Mouse (Mus musculus): Measurements from ENCODE around the gene Gm16867.
"Not testable (repeated sequence)": the region's sequence is repeated elsewhere in the genome, so short reads cannot be mapped to it uniquely, and the experiment has no call there.

The Gm16867 gene

DNA sequence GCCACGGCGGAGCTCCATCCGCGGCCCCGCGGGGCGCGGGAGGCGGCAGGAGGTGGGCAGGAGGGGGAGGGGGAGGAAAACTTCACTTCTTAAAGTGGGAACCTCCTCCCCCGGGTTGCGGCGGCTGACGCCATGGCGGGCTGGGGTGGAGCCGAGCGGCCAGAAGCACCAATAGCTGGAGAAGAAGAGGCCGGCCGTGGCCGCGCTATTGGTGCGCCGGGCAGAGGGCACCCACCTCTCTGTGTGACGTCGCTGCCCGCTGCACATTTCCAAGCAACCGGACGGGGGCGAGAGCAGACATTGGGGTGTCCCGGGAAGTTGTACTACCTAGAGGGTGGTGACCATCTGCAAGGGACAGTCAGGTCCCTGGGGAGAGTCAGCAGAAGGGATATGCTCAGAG is at the start of gene Gm16867:
Gm16867 (minus strand) TSS at position 189 of the 400 bp plus-strand sequence.
- not testable (repeated sequence) for DNase-seq (ENCODE audit: low read depth)

DNA sequence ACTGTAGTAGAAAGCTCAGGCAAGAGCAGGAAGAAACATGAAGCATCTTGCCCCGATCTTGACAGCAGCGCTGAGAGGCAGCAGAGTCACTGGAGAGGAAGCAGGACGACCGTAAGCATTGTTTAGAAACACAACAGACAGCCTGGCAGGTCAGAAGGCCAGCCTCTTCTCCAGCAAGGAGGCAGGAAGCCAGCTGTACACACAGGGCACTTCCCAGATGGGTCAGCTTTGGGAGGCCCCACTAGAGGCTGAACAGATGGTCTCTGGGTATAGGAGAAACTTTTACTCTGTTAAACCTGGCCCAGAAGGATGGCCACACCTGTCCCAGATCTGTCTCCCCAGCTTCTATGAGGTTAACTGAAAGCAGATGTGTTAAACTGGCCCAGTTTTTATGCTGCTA is 44.1 kb upstream of the Gm16867 start:
- DNase-seq (ENCODE audit: low read depth): not testable (repeated sequence)

DNA sequence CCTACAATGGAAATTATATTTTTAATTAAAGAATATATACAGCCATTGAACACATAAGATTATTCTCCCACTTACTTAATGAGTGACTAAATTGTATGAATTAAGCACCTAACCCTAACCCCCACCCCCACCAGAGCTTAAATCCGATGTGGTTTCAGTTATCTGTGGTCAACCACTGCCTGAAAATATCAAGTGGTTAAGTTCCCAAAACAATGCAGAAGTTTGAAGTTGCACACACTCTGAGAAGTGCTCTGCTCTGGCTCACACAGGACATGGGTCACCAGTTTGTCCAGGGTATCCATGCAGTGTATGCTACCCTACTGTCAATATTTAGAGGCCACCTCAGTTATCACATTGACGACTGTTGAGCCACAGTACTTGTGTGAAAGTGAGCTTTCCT is 41.9 kb upstream of the Gm16867 start:
- DNase-seq (ENCODE audit: low read depth): not testable (repeated sequence)

DNA sequence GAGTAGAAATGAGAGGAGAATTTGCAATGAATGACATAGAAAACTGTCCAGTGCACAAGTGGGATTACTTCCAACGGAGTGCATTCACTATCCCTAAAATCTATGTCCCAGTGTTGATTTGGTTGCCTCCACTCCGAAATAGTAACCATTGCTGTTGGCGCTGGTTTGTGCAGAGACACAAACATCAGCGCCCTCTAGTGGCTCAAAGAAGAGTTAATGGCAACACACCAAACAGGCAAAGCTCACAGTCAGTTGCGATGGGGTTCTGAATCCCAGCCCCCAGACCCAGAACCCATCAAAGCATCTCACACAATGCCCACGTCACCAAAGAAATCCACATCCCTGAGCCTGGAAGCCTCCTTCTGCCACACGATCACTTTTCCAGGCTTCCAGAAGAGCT is 40.9 kb upstream of the Gm16867 start:
- DNase-seq (ENCODE audit: low read depth): not testable (repeated sequence)

DNA sequence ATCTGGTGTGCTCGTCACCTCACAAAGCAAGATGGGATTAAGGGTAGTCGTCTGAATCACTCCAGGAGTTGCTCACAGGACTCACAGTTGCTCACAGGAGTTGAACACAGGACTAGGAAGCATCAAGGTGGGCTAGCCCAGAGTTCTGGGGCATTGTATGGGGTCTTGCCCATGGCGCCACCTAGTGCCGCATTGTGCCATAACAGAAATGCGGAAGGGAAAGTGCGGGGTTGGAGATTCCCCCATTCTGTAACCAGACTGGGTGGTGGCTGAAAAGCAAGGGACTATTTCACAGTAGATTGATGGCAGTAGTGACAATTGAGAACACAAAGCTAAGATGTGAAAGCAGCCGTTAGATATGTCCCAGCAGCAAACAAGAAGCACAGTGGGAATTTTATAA is 39.5 kb upstream of the Gm16867 start:
- not testable (repeated sequence) for DNase-seq (ENCODE audit: low read depth)

DNA sequence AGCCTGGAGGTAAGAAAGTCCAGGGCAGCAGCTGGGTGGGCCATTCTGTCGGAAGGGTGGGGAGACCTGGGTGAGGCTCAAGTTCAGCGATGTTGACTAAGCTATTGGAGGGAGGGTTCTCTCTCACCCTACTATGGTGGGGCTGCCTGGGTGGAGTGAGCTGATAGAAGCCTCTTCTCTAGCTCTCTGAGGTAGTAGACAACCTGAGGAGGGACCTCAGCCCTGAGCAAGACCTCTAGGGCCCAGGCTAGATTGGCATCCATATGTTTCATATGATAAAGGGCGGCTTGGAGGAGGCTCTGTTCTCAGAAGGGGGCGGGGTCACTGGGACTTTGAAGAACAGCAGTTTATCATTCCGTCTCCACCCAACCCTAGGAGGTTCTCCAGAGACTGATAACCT is 37.0 kb upstream of the Gm16867 start:
- DNase-seq (ENCODE audit: low read depth): not testable (repeated sequence)

DNA sequence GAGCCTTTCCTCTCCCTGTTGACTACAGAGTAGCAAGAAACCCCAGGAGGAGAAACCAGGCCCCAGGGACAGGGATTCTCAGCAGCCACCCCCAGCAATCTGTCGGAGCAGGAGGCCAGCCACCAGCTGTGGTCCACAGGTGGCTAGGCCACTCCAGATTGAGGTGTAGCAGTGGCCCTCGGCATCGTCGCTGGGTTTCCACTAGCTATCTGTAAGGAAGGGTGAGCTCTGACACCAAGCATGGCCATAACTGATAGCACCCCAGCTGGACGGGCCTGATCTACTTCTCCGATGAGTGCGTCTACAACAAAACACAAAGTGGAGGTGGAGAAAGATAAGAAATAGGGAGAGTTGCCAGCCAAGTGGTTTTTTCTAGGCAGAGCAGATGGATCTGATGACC is 33.4 kb upstream of the Gm16867 start:
- not testable (repeated sequence) for DNase-seq (ENCODE audit: low read depth)

DNA sequence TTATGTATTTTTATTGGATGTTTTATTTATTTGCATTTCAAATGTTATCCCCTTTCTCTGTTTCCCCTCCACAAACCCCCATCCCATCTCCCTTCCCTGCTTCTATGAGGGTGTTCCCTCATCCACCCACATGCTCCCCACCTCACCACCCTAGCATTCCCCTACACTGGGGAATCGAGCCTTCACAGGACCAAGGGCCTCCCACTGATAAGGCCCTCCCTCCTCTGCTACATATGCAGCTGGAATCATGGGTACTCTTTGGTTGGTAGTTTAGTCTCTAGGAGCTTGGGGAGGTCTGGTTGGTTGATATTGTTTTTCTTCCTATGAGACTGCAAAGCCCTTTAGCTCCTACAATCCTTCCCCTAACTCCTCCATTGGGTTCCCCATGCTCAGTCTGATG is 23.0 kb upstream of the Gm16867 start:
- not testable (repeated sequence) for DNase-seq (ENCODE audit: low read depth)

DNA sequence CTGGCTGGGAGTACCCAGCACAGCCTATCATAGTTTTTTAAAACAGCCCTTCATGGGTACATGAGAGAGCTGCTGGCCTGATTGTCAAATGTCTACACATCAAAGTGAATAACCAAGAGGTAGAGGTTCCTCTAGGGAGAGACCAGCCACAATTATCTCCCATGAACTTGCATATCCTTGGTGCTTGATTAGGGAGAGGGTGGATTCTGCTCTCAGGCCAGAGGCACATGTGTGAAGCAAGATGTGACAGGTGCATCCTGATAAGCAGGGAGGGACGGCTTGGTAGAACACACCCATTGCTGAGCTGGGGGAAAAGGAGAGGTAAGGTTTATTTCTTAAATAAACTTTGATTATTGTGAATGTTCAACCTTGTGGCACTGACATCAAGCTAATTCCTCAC is 19.8 kb upstream of the Gm16867 start:
- DNase-seq (ENCODE audit: low read depth): not testable (repeated sequence)

DNA sequence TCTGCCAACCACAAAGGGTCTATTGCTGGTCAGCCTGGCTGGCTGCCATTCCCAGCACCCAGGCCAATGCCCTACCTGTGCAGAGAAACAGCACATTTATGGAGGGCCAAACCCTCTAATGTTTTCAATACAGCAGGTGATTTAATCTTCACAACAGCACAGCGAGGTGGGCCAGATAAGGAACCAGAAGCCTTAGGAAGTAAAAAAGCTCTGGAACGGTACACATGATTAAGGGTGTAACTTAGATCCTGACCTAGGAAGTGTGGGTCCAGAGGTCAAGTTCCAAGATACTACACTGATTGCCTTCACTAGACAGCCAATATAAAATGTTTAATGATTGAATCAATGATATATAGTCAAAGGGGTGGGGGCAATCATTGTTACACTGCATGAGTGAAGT is 17.6 kb upstream of the Gm16867 start:
- not testable (repeated sequence) for DNase-seq (ENCODE audit: low read depth)

DNA sequence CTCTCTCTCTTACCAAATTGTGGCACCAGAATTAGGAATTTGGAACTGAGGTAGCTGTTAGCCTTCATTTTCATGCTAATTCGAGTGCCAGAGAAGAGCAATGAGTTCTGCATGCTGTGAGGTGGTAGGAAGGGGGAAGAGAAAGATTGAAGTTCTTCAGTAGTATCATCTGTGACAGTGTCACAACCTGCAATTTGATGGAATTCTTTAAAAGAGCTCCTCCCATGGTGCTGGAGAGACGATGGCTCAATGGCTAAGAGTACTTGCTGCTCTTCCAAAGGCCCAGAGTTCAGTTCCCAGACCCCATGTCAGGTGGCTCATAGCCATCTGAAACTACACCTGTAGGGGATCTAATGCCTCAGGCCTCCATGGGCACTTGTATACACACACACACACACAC is 9.3 kb upstream of the Gm16867 start, which contains the start of gene Gm27179:
Gm27179 (minus strand) TSS at position 101 of the 400 bp plus-strand sequence.
- DNase-seq (ENCODE audit: low read depth): not testable (repeated sequence)

DNA sequence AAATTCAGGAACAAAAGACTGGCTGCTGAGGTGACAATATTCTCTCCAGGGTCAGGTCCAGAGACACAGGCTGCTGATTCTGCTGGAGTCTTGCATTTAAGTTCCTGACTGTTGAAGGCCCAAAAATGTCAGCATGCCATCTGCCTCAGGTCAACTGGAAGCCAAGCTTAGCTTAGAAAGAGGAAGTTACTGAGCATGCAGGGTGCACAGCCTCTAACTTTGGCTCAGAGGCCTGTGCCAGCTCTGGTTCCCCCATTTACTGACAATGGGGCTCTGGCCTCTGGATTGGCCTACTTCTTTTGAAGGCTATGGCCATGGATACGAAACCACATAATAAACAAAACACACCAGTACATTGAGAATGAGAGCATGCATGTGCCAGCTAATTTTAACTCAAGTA is 3.8 kb upstream of the Gm16867 start:
- not testable (repeated sequence) for DNase-seq (ENCODE audit: low read depth)

DNA sequence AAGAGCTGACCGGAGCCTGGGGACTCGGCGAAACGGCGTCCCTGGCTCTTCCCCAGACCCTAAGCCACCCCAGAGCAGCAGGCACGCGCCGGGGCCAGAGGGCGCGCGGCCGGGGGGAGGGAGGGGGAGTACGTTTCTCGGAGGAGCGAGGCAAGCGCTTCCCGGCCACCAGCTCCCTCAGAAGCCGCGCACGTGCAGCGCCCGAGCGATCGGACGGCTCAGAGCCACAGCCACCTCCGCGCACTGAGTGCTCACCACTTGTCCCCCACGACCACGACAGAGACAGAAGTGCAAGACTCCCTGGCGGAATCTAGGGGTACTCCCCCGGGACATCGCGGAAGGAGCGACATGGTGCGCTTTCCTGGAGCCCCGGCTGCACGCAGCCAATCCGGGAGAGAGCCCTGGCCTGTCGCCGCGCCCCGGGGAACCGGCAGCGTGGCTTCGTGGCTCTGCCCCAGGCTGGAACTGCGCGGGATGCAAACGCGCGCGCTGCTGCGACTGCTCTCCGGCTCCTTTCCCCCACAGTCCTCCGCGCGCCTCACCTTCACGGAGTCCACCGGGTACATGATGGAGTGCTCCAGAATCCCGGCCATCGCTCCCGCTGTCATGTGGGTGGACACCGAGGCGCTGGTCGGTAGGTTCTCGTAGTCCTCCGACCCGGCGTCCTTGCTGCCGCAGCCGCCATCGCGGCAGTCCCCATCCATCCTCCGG is 567 bp downstream of the Gm16867 start:
- not testable (repeated sequence) for DNase-seq (ENCODE audit: low read depth)

DNA sequence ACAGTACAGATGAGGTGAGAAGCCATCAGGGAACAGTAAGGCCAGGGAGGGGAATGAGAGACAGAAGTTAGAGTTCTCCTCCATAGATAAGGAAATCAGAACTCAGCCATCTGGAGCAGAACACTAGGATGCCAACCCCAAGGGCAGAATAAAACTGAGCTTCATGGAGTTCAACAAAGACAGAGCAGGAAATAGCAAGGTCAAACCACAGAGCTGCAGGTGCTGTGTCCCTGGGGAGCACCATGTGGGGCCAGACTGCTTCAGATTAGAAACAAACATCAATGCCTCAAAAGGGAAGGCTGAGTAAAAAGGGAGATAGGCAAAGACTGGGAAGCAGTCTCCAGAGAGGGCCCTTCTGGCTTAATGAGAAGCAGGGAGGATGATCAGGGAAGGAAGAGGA is 6.9 kb downstream of the Gm16867 start:
- not testable (repeated sequence) for DNase-seq (ENCODE audit: low read depth)

DNA sequence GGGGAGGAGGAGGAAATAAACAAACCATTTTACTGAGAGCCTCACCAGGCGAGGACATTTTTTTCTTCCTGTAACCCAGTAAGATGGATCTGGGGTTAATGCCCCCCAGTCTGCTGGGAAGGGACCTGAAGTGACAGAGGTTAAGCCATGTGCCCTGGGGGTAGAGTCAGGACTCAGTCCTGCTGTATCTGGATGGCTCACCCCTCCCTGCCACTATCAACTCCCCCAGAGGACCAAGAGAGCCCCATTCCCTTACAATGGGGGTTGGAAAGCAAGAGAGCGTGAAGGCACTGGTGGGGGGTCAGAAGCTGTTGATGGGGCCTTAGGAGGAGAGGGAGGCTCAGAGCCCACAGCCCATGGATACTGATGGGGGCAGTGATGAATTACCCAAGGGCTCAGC is 8.2 kb downstream of the Gm16867 start:
- not testable (repeated sequence) for DNase-seq (ENCODE audit: low read depth)

DNA sequence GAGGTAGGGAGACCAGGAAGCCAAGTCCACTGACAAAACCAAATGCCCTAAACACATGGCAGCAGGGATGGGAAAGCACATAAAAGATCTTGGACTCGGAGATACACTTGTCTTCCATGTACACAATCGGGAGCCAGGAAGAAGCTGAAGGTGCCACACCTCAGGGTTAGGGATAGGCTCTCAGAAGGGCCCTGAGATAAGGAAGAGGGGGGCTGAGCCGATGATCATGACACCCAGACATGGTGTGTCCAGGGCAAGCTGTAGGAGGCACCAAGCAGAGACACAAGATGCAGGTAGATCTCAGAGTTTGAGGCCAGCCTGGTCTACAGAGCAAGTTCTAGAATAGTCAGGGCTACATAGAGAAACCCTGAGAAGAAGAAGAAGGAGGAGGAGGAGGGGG is 8.6 kb downstream of the Gm16867 start:
- not testable (repeated sequence) for DNase-seq (ENCODE audit: low read depth)

DNA sequence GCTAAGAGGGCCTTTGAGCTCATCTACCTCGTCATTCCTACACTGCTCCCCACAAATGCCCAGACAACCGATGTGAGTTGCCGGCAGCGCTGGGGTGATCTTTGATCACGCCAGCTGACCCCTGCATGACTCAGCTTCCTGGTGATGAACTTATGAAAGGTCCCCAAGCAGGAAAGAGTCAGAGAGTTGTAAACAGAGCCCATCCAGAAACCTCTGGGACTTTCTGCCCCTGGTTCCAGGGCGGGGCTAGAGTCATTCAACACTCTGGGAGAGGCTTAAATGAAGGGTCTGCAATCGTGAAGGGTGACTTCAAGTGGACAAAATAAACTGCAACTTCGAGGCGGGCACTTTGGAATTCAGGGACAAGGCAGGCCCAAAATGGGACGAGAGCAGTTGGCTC is 15.2 kb downstream of the Gm16867 start:
- not testable (repeated sequence) for DNase-seq (ENCODE audit: low read depth)

DNA sequence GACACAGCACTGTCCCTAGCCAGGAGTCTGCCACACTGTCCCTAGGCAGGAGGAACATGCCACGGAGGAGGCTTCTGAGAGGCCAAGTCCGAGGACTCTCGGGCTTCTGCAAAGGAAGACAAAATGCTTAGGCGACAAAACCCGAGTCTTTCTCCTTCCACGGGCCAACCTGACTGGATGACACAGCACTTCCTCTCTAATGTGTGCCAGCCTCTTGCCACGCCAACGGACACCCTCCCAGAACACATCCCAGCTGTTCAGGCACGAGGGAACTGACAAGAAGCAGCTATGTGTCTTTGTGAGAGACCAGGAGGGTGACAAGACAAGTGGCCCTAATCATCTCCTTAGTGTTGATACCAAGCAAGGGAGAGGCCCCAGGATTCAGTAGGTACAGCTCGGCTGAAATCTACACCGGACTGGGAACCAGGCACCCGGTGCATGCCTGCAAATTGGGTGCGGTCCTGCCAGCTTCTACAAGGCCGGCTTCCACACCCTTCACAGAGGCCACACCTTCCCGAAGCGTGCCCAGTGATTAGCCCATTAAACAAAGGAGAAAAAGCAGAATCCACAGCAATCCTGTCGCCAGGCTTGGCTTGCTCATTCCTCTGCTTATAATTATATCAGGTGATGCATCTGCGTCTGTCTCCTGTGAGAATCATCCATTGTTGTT is 17.6 kb downstream of the Gm16867 start:
- not testable (repeated sequence) for DNase-seq (ENCODE audit: low read depth)

DNA sequence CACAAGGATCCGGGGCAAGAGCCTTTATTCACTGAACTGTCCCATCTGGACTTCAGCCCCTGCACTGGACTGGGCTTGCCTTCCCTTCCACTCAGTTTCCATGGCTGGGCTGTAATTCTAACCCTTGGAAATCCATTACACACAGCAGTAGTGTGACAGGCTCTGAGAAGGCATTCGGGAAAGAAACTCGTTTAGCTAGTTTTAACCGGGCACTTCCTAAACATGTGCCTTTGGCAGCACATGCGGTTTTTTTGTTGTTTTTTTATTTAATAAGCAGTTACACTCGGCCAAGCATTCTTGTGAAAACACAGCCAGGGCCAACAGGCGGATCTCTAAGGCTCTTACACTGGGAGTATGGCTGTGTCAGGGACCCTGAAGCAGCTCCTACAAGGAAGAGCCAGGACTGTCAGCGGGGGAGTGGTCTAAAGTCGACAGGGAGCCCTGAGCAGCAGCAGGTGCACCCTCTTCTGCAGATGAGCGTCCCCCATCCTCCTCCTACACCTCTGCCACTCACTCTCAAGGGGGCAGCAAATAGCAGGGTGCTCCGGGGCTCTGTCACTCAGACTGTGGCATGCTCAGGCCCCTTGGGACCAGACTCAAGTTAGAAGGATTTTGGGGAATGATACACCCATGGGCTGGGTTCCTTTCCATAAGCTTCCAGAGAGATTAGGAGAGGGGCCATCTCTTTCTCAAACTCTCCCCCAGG is 29.1 kb downstream of the Gm16867 start:
- not testable (repeated sequence) for DNase-seq (ENCODE audit: low read depth)

DNA sequence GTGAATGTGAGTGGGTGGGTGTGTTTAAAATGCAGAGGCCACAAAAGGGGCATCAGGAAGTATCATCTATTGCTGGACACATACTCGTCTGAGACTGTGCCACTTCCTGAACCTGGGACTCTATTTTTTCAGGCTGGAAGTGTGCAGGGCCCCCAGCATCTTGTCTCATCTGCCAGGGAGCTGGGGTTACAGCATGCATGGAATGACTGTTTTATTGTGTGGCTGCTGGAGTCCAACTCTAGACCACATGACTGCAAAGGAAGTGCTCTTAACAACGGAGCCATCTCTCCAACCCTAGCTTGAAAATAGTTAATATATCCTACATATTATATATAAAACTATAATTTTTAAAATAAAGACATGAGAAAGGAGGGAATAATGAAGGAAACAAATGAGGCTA is 29.8 kb downstream of the Gm16867 start:
- not testable (repeated sequence) for DNase-seq (ENCODE audit: low read depth)

DNA sequence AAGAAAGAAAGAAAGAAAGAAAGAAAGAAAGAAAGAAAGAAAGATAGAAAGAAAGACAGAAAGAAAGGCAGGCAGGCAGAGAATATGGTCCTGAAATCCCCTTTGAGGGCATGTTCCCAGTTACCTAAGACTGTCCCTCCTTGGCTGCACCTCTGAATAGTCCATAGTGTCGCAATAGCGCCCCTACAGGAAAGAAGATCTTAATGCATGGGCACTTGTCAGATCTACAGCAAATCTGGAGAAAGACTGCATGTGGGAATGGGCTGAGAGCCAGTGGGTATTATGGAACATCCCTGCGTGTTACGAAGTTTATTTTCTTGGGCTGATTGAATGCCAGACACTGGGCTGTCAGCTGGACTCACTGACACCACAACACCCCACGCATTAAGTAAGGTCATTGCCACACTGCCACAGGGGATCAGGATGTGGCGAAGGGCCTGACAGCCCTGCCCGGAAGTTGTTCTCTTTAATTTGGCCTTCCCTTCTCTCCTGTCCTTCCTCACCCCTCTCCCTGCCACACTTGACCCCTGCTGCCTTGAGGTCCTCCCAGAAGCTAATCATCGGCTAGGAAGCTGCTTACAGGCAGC is 32.9 kb downstream of the Gm16867 start:
- not testable (repeated sequence) for DNase-seq (ENCODE audit: low read depth)

DNA sequence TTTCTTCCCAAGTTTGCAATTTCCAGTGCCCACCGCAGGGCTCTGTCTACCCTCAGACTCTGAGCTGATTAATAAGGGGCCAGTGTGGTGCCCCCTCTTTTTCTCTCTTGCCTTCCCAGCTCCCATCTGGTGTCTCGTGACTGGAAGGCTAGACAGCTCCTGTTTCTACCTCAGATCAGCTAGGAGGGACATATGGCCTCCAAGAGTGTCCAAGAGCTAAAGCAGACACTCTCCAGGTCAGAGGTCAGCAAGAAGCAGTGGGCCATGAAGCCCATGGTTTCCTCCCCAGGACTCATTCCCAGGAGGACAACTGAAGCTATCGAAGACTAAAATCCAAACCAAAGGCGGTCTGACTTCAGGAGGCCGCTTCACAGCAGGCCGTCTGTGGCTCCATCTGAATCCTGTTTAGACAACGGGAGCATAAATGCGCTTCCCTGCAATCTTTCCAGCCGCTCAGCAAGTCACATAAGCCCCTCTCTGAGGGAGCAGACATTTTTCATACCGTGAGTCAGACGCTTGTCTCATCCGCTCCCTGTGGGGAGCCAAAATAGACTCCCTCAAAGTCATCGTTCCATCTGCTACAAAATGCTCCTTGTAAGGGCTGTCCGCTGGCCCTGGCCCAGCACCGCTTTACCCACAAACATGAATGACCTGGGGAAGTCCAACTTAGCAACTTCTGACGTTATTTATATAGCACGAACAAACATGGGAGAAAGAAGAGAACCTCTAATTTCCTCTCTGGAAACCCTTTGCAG is 35.4 kb downstream of the Gm16867 start:
- not testable (repeated sequence) for DNase-seq (ENCODE audit: low read depth)

Data from 416B (cell line).